ENCODE assay signal across 8 mouse cellular contexts in the genomic region with DNA sequence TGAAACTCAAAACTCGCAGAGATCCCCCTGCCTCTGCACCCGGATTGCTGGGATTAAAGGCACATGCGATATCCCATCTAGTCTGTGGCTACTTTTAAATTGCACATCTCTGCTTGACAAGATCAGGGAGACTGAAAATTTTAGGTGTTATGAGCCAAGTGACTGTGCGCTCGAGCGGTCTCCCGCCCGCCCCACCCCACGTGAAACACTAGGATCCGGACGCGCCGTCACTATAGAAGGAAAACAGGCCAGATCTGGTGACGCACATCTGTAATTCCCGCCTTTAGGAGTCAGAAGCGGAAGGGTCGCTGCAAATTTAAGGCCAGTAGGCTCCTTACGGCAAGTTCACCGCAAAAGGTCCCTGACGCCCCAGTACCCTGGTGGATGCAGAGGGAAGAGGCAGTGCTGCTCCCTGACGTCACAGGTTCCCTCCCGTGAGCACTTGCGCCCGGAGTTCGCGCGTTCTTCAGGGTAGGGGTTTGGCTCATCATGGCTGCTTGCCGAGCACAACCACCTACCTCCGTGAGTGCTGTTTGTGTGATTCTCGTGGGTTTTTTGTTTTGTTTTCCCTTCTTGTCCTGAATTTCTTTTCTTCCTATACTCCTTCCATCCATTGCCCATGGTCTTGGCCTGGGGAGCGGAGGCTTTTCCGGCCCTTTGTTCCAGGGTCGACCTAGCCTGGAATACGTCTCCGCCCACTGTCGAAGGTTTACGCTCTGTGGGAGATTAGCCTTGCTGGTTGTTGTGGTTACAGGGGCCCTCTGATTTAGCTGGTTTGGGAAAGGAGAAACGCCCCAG. TPM values are rescaled to one million over a fixed set of nuclear protein-coding genes. Genes with fewer than 3 reads are reported as not detected.
DNase-seq lines count a peak whose midpoint lies in the region; ATAC-seq lines count a peak whose summit lies in the region.

A gene (plus strand): TSS at position 268 of the 798 bp plus-strand sequence.

- H3K9ac ChIP-seq in heart, embryonic 13.5 days, result peak within 1 kb of the TSS; percentile 95
- peak within 1 kb of the TSS; percentile 82 for H3K9ac ChIP-seq in liver, embryonic 13.5 days
- H3K9ac ChIP-seq in stomach, embryonic 16.5 days (ENCODE audit: low read length), result peak within 1 kb of the TSS; percentile 85

- H3K4me2 ChIP-seq in heart, embryonic 13.5 days, result peak within 1 kb of the TSS; percentile 86
- H3K4me2 ChIP-seq in liver, embryonic 13.5 days, result peak within 1 kb of the TSS; percentile 77
- H3K4me2 ChIP-seq in stomach, embryonic 16.5 days (ENCODE audit: low read depth, low read length), result peak within 1 kb of the TSS; percentile 89

- 1% methylated on average over 38 of the region's 38 CpGs for WGBS in heart, embryonic 13.5 days
- under 1% methylated on average over 38 of the region's 38 CpGs for WGBS in liver, embryonic 13.5 days (ENCODE audit: insufficient replicate concordance)
- WGBS in stomach, embryonic 16.5 days, result 2% methylated on average over 38 of the region's 38 CpGs

- peaks cover 6% of the 10 kb centered on the region for H3K36me3 ChIP-seq in heart, embryonic 13.5 days
- H3K36me3 ChIP-seq in liver, embryonic 13.5 days, result 0 out of 2 replicates have a peak, but pooled peaks cover 3% of the 10 kb centered on the region
- no peaks in the 10 kb centered on the region for H3K36me3 ChIP-seq in stomach, embryonic 16.5 days (ENCODE audit: control insufficient read depth, insufficient read depth, low read length)

- peak within 1 kb of the TSS; percentile 94 for H3K27ac ChIP-seq in heart, embryonic 13.5 days (replicated peaks)
- peak within 1 kb of the TSS; percentile 93 for H3K27ac ChIP-seq in liver, embryonic 13.5 days
- H3K27ac ChIP-seq in stomach, embryonic 16.5 days (ENCODE audit: low read length), result peak within 1 kb of the TSS; percentile 91

- DNase-seq in CD4-positive helper T cell, adult 2 months (ENCODE audit: low read depth, low spot score), result peak; percentile 94
- peak; percentile 85 for DNase-seq in brain, embryonic 18.5 days (ENCODE audit: low read depth, low spot score)
- peak; percentile 93 for DNase-seq in kidney, postnatal 14 days
- peak; percentile 90 for DNase-seq in liver, embryonic 13.5 days
- DNase-seq in neural tube, embryonic 10.5 days (ENCODE audit: extremely low spot score, low spot score), result peak; percentile 94

- peak; percentile 86 for ATAC-seq in erythroid progenitor cell, adult 5-6 weeks (replicated peaks; ENCODE audit: low FRiP score, poor library complexity, severe bottlenecking)
- peak; percentile 90 for ATAC-seq in heart, embryonic 13.5 days (ENCODE audit: extremely low read depth, insufficient number of reproducible peaks, low FRiP score, low TSS enrichment)
- peak; percentile 91 for ATAC-seq in liver, embryonic 13.5 days (ENCODE audit: low read depth)
- ATAC-seq in stomach, embryonic 16.5 days (ENCODE audit: insufficient read depth, low FRiP score), result peak; percentile 94

- no peaks in the 10 kb centered on the region for H3K9me3 ChIP-seq in heart, embryonic 13.5 days
- H3K9me3 ChIP-seq in liver, embryonic 13.5 days (replicated peaks), result no peaks in the 10 kb centered on the region
- no peaks in the 10 kb centered on the region for H3K9me3 ChIP-seq in stomach, embryonic 16.5 days (replicated peaks; ENCODE audit: control insufficient read depth, low read length)

- no peaks in the 10 kb centered on the region for H3K27me3 ChIP-seq in heart, embryonic 13.5 days (replicated peaks)
- H3K27me3 ChIP-seq in liver, embryonic 13.5 days, result no peaks in the 10 kb centered on the region
- H3K27me3 ChIP-seq in stomach, embryonic 16.5 days (ENCODE audit: control insufficient read depth, insufficient read depth, low read length), result no peaks in the 10 kb centered on the region

- H3K4me3 ChIP-seq in heart, embryonic 13.5 days, result peak within 1 kb of the TSS; percentile 80
- H3K4me3 ChIP-seq in liver, embryonic 13.5 days (replicated peaks), result peak within 1 kb of the TSS; percentile 65
- peak within 1 kb of the TSS; percentile 70 for H3K4me3 ChIP-seq in stomach, embryonic 16.5 days (replicated peaks; ENCODE audit: low read length)

- H3K4me1 ChIP-seq in heart, embryonic 13.5 days, result peaks cover 28% of the 10 kb centered on the region
- peaks cover 55% of the 10 kb centered on the region for H3K4me1 ChIP-seq in liver, embryonic 13.5 days (replicated peaks)
- H3K4me1 ChIP-seq in stomach, embryonic 16.5 days (ENCODE audit: control insufficient read depth, insufficient read depth, low read length), result peaks cover 18% of the 10 kb centered on the region

RNA-seq across cellular contexts. Expression of the gene that starts here (rescaled TPM):
- 36.0 and 54.5 TPM in 2 replicates for total RNA-seq in erythroid progenitor cell, adult 5-6 weeks (2015; ENCODE audit: low replicate concordance)
- 16.7 and 27.1 TPM in 2 replicates for total RNA-seq in erythroid progenitor cell, adult 5-6 weeks (2017; ENCODE audit: low replicate concordance)
- polyA plus RNA-seq in heart, embryonic 13.5 days (2015; fragmentation: Nextera tagmentation; extraction: Ambion mirVana), result 45.0 and 49.8 TPM in 2 replicates
- polyA plus RNA-seq in liver, embryonic 13.5 days (2015; fragmentation: Nextera tagmentation; extraction: Ambion mirVana), result 16.9 and 20.3 TPM in 2 replicates
- 34.5 and 43.9 TPM in 2 replicates for polyA plus RNA-seq in stomach, embryonic 16.5 days (2015; fragmentation: Nextera tagmentation; extraction: Ambion mirVana)

Comparison
In these comparisons a context has a peak if more than half of its experiments do, and no peak if none do; other contexts are left out.
1. Peak in every context shown above with its lines: DNase-seq, ATAC-seq, H3K4me3 ChIP-seq and H3K27ac ChIP-seq.